Mouse (Mus musculus): ENCODE measurements around the gene Abi1. TPM values are rescaled to one million over a fixed set of nuclear protein-coding genes. Genes with fewer than 3 reads are reported as not detected.
"Not testable (repeated sequence)": the region's sequence is repeated elsewhere in the genome, so short reads cannot be mapped to it uniquely, and the experiment has no call there.

Gene Abi1
- total and polyA plus RNA-seq, 2 experiments from 2014 or later: 64.9 to 180 TPM

DNA sequence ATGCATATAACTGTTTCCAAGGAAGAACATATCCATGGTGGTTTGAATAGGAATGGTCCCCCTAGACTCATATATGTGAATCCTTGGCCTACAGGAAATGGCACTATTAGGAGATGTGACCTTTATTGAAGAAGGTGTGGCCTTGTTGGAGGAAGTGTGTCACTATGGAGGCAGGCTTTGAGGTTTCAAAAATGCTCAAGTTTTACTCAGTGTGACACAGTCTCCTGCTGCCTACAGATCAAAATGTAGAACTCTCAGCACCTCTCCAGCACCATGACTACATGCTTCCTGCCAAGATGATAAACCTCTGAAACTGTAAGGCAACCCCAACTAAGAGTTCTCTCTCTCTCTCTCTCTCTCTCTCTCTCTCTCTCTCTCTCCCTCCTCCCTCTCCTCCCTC is 8.0 kb upstream of the Abi1 start:
- no peaks in the 10 kb centered on the region for H3K9me3 ChIP-seq (ENCODE audit: low read length)
- no peak for TF ChIP-seq CTCF (IDR thresholded peaks at IDR 0.05; ENCODE audit: low read depth)
- no peak overlapping the region for H3K9ac ChIP-seq (replicated peaks; ENCODE audit: low read length)
- no peaks in the 10 kb centered on the region for H3K27me3 ChIP-seq (ENCODE audit: insufficient read depth, low read length)
- H3K36me3 ChIP-seq (ENCODE audit: insufficient read depth, low read length): no peaks in the 10 kb centered on the region
- H3K4me3 ChIP-seq (ENCODE audit: low read length): no peak overlapping the region
- H3K27ac ChIP-seq: no peak overlapping the region
- H3K4me1 ChIP-seq (ENCODE audit: insufficient read depth, low read length): no peaks in the 10 kb centered on the region
- no peak overlapping the region for H3K4me2 ChIP-seq (ENCODE audit: low read depth, low read length)
- no peak for DNase-seq (ENCODE audit: low spot score)
- ATAC-seq: no peak

DNA sequence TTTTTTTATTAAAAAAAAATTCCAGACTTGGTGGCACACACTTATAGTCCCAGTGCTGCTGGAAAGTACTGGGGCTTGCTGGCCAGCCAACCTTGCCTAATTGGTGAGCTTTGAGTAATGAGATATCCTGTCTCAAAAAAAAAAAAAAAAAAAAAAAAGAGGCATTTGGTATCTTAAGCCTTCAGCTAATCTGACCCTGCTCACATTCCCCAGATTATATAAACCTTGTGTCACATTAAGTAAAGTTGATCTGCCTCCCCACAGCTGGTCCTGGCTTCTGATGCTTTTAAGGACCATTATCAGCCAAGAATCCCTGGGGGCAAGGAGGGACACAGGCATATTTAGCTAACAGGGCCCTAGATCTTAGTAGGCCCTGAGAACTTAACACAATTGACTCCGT is 5.7 kb upstream of the Abi1 start:
- ATAC-seq (no peak), DNase-seq (ENCODE audit: low spot score) (no peak)
- H3K4me1 ChIP-seq (ENCODE audit: insufficient read depth, low read length): no peaks in the 10 kb centered on the region
- no peak overlapping the region for H3K27ac ChIP-seq
- WGBS: 51% methylated on average over 1 of the region's 1 CpGs
- H3K9ac ChIP-seq (replicated peaks; ENCODE audit: low read length): no peak overlapping the region
- no peaks in the 10 kb centered on the region for H3K27me3 ChIP-seq (ENCODE audit: insufficient read depth, low read length)
- no peaks in the 10 kb centered on the region for H3K36me3 ChIP-seq (ENCODE audit: insufficient read depth, low read length)
- no peak for TF ChIP-seq CTCF (IDR thresholded peaks at IDR 0.05; ENCODE audit: low read depth)
- no peak overlapping the region for H3K4me2 ChIP-seq (ENCODE audit: low read depth, low read length)
- H3K4me3 ChIP-seq (ENCODE audit: low read length): no peak overlapping the region
- H3K9me3 ChIP-seq (ENCODE audit: low read length): no peaks in the 10 kb centered on the region

DNA sequence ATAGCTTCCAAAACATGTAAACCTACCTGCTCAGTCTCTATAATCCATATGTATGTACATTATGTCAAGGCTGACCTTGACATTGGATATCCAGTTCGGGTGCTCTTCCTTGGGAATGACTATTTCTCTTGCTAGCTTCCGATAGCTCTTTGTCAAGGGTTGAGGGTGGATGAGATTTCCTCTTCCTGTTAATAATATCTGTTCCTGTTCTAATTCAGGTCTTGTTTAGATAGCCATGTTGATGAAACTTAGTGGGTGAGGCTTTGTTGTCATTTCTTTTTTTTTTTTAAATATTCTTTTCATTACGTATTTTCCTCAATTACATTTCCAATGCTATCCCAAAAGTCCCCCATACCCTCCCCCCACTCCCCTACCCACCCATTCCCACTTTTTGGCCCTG is 2.1 kb upstream of the Abi1 start:
- 93% methylated on average over 3 of the region's 3 CpGs for WGBS
- Histone ChIP-seq H3K4me2 (ENCODE audit: low read depth, low read length) (no peak overlapping the region), H3K27ac (no peak overlapping the region), H3K4me3 (ENCODE audit: low read length) (no peak overlapping the region), H3K4me1 (ENCODE audit: insufficient read depth, low read length) (peaks cover 4% of the 10 kb centered on the region; the same call in 1 of the 2 replicates), H3K27me3 (ENCODE audit: insufficient read depth, low read length) (no peaks in the 10 kb centered on the region), H3K36me3 (ENCODE audit: insufficient read depth, low read length) (no peaks in the 10 kb centered on the region), H3K9ac (replicated peaks; ENCODE audit: low read length) (no peak overlapping the region), H3K9me3 (ENCODE audit: low read length) (no peaks in the 10 kb centered on the region)
- no peak for ATAC-seq
- DNase-seq (ENCODE audit: low spot score): no peak
- no peak for TF ChIP-seq CTCF (IDR thresholded peaks at IDR 0.05; ENCODE audit: low read depth)

DNA sequence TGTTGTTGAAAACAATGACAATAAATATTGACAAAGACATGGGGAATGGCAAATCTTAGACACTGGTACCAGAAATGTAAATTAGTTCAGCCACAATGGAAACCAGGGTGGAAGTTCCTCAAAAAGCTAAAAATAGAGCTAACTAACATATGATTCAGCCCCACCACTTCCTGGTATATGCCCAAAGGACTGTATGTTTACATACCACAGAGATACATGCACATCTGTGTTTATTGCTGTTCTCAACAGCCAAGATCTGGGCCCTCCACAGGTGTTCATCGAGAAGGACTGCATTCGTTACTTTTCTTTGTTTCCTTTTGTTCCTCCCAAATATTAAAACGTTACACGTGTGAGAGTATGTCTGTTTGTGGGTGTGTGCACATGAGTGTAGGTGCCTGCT is 1.4 kb upstream of the Abi1 start:
- H3K9me3 ChIP-seq (ENCODE audit: low read length): no peaks in the 10 kb centered on the region
- H3K27ac ChIP-seq: no peak overlapping the region
- H3K4me3 ChIP-seq (ENCODE audit: low read length): no peak overlapping the region
- DNase-seq (ENCODE audit: low spot score) (no peak), ATAC-seq (no peak)
- no peaks in the 10 kb centered on the region for H3K36me3 ChIP-seq (ENCODE audit: insufficient read depth, low read length)
- H3K27me3 ChIP-seq (ENCODE audit: insufficient read depth, low read length): no peaks in the 10 kb centered on the region
- WGBS: 77% methylated on average over 4 of the region's 4 CpGs
- no peak for TF ChIP-seq CTCF (IDR thresholded peaks at IDR 0.05; ENCODE audit: low read depth)
- H3K4me1 ChIP-seq (ENCODE audit: insufficient read depth, low read length): peaks cover 4% of the 10 kb centered on the region; the same call in 1 of the 2 replicates
- H3K9ac ChIP-seq (replicated peaks; ENCODE audit: low read length): no peak overlapping the region
- no peak overlapping the region for H3K4me2 ChIP-seq (ENCODE audit: low read depth, low read length)

DNA sequence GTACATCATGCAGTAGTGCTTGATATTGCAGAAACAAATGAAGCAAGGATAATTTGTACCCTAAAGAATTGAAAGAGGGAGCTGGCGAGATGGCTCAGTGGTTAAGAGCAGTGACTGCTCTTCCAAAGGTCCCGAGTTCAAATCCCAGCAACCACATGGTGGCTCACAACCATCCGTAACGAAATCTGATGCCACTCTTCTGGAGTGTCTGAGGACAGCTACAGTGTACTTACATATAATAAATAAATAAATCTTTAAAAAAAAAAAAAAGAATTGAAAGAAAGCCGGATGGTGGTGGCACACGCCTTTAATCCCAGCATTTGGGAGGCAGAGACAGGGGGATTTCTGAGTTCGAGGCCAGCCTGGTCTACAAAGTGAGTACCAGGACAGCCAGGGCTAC is 649 bp upstream of the Abi1 start:
- H3K4me3 ChIP-seq (ENCODE audit: low read length); ATAC-seq; H3K9ac ChIP-seq (replicated peaks; ENCODE audit: low read length); H3K9me3 ChIP-seq (ENCODE audit: low read length); H3K4me1 ChIP-seq (ENCODE audit: insufficient read depth, low read length); H3K27ac ChIP-seq; DNase-seq (ENCODE audit: low spot score); H3K36me3 ChIP-seq (ENCODE audit: insufficient read depth, low read length); H3K27me3 ChIP-seq (ENCODE audit: insufficient read depth, low read length): not testable (repeated sequence)
- 0 out of 2 replicates have a peak overlapping the region, but pooled peaks have one; percentile 16 for H3K4me2 ChIP-seq (ENCODE audit: low read depth, low read length)
- WGBS: 88% methylated on average over 7 of the region's 7 CpGs

DNA sequence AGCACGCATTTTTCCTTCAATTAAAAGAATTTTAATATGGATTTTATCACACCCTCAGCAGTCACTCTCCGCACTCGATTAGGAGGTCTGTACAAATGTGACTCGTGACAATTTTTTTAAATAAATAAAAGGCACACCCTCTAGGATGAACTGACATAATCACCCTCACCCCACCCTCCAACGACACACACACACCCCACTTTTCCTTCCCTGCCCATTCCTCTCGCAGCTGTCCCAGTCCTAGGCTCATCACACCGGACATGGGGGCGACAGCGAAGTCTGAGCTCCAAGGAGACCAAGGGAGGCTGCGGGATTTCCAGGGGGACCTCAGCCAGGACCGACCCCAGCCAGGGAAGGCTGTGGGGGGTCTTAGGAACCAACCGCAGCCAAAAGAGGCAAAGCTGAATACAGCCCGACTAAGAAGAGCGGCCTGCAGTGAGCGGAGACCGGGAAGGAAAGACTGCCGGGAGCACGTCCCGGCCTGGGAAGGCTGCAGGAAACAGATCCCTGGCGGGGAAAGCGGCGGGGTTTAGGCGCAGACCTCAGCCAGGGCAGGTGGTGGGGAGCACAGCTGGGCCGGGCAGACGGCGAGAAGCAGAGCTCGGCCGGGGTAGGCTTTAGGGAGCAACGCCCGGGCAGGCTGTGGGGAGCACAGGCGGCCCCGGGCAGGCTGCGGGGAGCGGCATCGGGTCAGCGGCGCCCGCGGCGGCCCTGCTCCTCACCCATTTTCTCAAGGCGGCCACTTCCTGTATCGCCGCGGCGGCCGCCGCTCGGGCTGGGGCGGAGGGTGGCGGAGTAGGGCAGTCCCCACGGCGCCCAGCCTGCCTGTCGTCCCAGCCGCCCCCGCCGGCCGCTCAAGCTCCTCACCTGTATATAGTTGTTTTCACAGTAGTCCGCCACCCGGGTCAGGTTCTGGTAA is 700 bp downstream of the Abi1 start:
- WGBS: 2% methylated on average over 58 of the region's 59 CpGs
- H3K4me3 ChIP-seq (ENCODE audit: low read length): peak overlapping the region; percentile 69
- H3K4me2 ChIP-seq (ENCODE audit: low read depth, low read length): peak overlapping the region; percentile 82
- H3K27me3 ChIP-seq (ENCODE audit: insufficient read depth, low read length): no peaks in the 10 kb centered on the region
- DNase-seq (ENCODE audit: low spot score) (peak; percentile 43), ATAC-seq (peak; percentile 86)
- no peaks in the 10 kb centered on the region for H3K9me3 ChIP-seq (ENCODE audit: low read length)
- H3K4me1 ChIP-seq (ENCODE audit: insufficient read depth, low read length): peaks cover 4% of the 10 kb centered on the region; the same call in 1 of the 2 replicates
- peak overlapping the region; percentile 93 for H3K27ac ChIP-seq
- no peaks in the 10 kb centered on the region for H3K36me3 ChIP-seq (ENCODE audit: insufficient read depth, low read length)
- no peak for TF ChIP-seq CTCF (IDR thresholded peaks at IDR 0.05; ENCODE audit: low read depth)
- H3K9ac ChIP-seq (replicated peaks; ENCODE audit: low read length): peak overlapping the region; percentile 74

DNA sequence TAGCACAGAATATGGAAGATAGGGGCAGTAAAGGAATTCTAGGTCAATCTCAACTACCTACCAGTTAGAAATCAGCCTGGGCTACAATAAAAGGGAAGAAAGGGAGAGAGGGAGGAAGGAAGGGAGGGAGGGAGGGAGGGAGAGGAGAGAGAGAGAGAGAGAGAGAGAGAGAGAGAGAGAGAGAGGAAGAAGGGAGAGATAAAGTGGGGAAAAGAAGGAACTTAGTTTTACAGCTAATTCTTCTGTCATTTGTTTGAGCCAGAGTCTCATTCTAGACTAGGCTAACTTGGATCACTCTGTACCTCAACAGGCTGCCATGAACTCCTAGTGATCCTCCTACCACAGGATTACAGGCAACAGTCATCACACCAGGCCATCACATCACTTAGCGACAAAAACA is 4.6 kb downstream of the Abi1 start:
- Histone ChIP-seq H3K27me3 (ENCODE audit: insufficient read depth, low read length) (no peaks in the 10 kb centered on the region), H3K9me3 (ENCODE audit: low read length) (no peaks in the 10 kb centered on the region), H3K36me3 (ENCODE audit: insufficient read depth, low read length) (no peaks in the 10 kb centered on the region), H3K27ac (no peak overlapping the region), H3K4me2 (ENCODE audit: low read depth, low read length) (no peak overlapping the region), H3K4me3 (ENCODE audit: low read length) (no peak overlapping the region), H3K9ac (replicated peaks; ENCODE audit: low read length) (no peak overlapping the region), H3K4me1 (ENCODE audit: insufficient read depth, low read length) (peaks cover 4% of the 10 kb centered on the region; the same call in 1 of the 2 replicates)
- DNase-seq (ENCODE audit: low spot score) (no peak), ATAC-seq (no peak)
- 100% methylated on average over 1 of the region's 1 CpGs for WGBS
- TF ChIP-seq CTCF (IDR thresholded peaks at IDR 0.05; ENCODE audit: low read depth): no peak

All from hindbrain, postnatal 0 days (tissue).